Mouse (Mus musculus): ENCODE data around the gene Slc46a3.

DNA sequence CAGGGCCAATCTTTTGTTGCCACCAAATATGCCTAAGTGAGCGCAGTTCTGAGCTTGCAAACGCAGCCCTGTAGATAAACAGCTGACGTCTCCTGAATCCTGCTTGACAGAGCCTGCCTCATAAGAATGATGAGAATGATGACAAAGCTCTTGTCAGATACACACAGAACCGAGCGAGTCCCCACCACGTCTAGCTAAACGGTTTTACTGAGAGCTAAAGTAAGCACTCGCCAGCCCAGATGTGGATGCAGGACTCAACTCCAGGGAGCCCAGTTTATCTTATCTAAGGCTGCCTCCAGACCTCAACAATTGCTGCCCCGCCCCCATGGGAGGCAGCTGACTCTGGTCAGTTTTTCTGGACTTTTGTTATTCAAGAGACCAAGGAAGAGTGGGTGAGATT is 1.5 kb downstream of the Slc46a3 start:
- TF ChIP-seq CHD2 (IDR thresholded peaks at IDR 0.05; ENCODE audit: low read depth, low read length) = no peak
- no peak for TF ChIP-seq ZNF384 (IDR thresholded peaks at IDR 0.05; ENCODE audit: low read depth, low read length)
- no peak for TF ChIP-seq HCFC1 (IDR thresholded peaks at IDR 0.05; ENCODE audit: borderline replicate concordance, insufficient read depth, low read length)
- no peak for TF ChIP-seq MAFK (IDR thresholded peaks at IDR 0.05; ENCODE audit: insufficient read depth, low read depth, low read length)
